Mouse (Mus musculus): Measurements from ENCODE around the gene Srrm4.

DNA sequence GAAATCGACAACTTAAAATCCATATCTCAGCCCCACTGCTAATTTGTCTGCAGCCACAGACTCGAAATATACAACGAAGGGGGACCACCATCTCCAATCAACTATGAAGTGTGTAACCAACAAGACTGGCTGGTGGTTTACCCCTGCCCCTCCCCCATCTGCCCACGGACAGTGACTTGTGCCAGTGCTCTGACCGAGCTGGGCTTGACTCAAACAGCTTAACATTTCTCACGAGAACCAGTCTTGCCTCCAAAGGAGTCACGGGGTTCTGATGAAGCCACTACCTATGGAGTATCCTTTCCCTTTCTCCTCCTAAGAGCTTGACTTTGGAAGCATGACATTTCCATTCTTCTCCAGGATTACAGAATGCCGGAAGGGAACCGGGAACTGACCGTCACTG, 2.8 kb downstream of the Srrm4 start:
- no peak for TF ChIP-seq MAFK (IDR thresholded peaks at IDR 0.05; ENCODE audit: insufficient read depth, low read depth, low read length)
- TF ChIP-seq HCFC1 (IDR thresholded peaks at IDR 0.05; ENCODE audit: borderline replicate concordance, insufficient read depth, low read length) = no peak
- TF ChIP-seq ZNF384 (IDR thresholded peaks at IDR 0.05; ENCODE audit: low read depth, low read length) = no peak
- TF ChIP-seq CHD2 (IDR thresholded peaks at IDR 0.05; ENCODE audit: low read depth, low read length) = no peak
- TF ChIP-seq ZC3H11A (IDR thresholded peaks at IDR 0.05; ENCODE audit: borderline replicate concordance, low read depth, low read length) = no peak
